ENCODE assay signal across 8 mouse cellular contexts in genomic region chr6:113638302-113639040, GRCm38 (mm10). TPM values are rescaled to one million over a fixed set of nuclear protein-coding genes. Genes with fewer than 3 reads are reported as not detected.
DNase-seq lines count a peak whose midpoint lies in the region; ATAC-seq lines count a peak whose summit lies in the region.

TSS of gene Irak2 (plus strand) at chr6:113638467.

- H3K27ac ChIP-seq in hindbrain, embryonic 13.5 days: no peak within 1 kb of the TSS

- H3K36me3 ChIP-seq in hindbrain, embryonic 13.5 days: peaks cover 9% of the 10 kb centered on the region

- H3K27me3 ChIP-seq in hindbrain, embryonic 13.5 days: no peaks in the 10 kb centered on the region

- H3K4me1 ChIP-seq in hindbrain, embryonic 13.5 days (replicated peaks): peaks cover 5% of the 10 kb centered on the region

- 10% methylated on average over 37 of the region's 37 CpGs for WGBS in hindbrain, embryonic 13.5 days

- peak; percentile 95 for DNase-seq in Muller cell, postnatal 12 days (ENCODE audit: inconsistent ontology term)
- peak; percentile 97 for DNase-seq in cerebellum, postnatal 10 days
- DNase-seq in frontal cortex, postnatal 14 days (ENCODE audit: low spot score in 2 of 2): peak; percentile 86 to 90
- peak; percentile 84 to 95 for DNase-seq in layer of hippocampus, postnatal 25 days (ENCODE audit: extremely low spot score in 1 of 2, low spot score in 1 of 2)
- peak; percentile 95 for DNase-seq in lung, postnatal 25 days (ENCODE audit: low spot score)
- peak; percentile 97 for DNase-seq in retina, embryonic 14.5 days (ENCODE audit: low spot score)
- DNase-seq in thymus, postnatal 4 days: peak; percentile 98

- ATAC-seq in hindbrain, embryonic 13.5 days (ENCODE audit: low FRiP score): peak; percentile 94

- H3K4me2 ChIP-seq in hindbrain, embryonic 13.5 days: peak within 1 kb of the TSS; percentile 69

- H3K9me3 ChIP-seq in hindbrain, embryonic 13.5 days: no peaks in the 10 kb centered on the region

- H3K4me3 ChIP-seq in hindbrain, embryonic 13.5 days: peak within 1 kb of the TSS; percentile 46

- H3K9ac ChIP-seq in hindbrain, embryonic 13.5 days: peak within 1 kb of the TSS; percentile 69

RNA-seq across cellular contexts. Expression of gene Irak2, which starts in this region (rescaled TPM):
- 1.7 and 2.1 TPM in 2 replicates for polyA plus RNA-seq in hindbrain, embryonic 13.5 days (2015; fragmentation: Nextera tagmentation; extraction: Ambion mirVana)
- total RNA-seq in layer of hippocampus, postnatal 25 days (2021): 10 to 100 TPM; 16.9 to 21.9 TPM
